Mouse (Mus musculus) right cerebral cortex, postnatal 36 days (tissue): ENCODE data around the gene Aar2.
"Not testable (repeated sequence)": the region's sequence is repeated elsewhere in the genome, so short reads cannot be mapped to it uniquely, and the experiment has no call there.

ENCODE experiments used
- DNase-seq, 2 experiments: peaks; one replicate each; pipeline ENCODE4 v3.0.0; 2022; ENCODE audit warnings: low spot score in 2 of 2, mixed read lengths in 1 of 2

Aar2 gene

GRCm38 (mm10) chr2:156547123-156547891, at the start of gene Aar2:
Gene Aar2 (plus strand): TSS chr2:156547584.
- DNase-seq, result peak in 1 of 2 experiments; percentile 60

- DNase-seq, result peak in 1 of 2 experiments; percentile 46
Observed at GRCm38 (mm10) chr2:156497915-156498314, 49.5 kb upstream of the Aar2 start.

- DNase-seq, result no peak
Observed at GRCm38 (mm10) chr2:156501025-156501424, 46.4 kb upstream of the Aar2 start.

GRCm38 (mm10) chr2:156505533-156505932, 41.9 kb upstream of the Aar2 start:
- no peak for DNase-seq

GRCm38 (mm10) chr2:156512028-156512427, 35.4 kb upstream of the Aar2 start:
- no peak for DNase-seq

GRCm38 (mm10) chr2:156512561-156512960, 34.8 kb upstream of the Aar2 start:
- no peak for DNase-seq

- DNase-seq, result no peak
Observed at GRCm38 (mm10) chr2:156515102-156515501, 32.3 kb upstream of the Aar2 start.

- DNase-seq, result peak; percentile 76 to 77
Observed at GRCm38 (mm10) chr2:156515565-156516185, 31.7 kb upstream of the Aar2 start.

- DNase-seq, result not testable (repeated sequence)
Observed at GRCm38 (mm10) chr2:156516678-156517077, 30.7 kb upstream of the Aar2 start.

- no peak for DNase-seq
Observed at GRCm38 (mm10) chr2:156518306-156518705, 29.1 kb upstream of the Aar2 start.

- DNase-seq, result no peak
Observed at GRCm38 (mm10) chr2:156519584-156519983, 27.8 kb upstream of the Aar2 start.

GRCm38 (mm10) chr2:156522994-156523393, 24.4 kb upstream of the Aar2 start:
- DNase-seq, result no peak

- no peak for DNase-seq
Observed at GRCm38 (mm10) chr2:156524078-156524477, 23.3 kb upstream of the Aar2 start.

- no peak for DNase-seq
Observed at GRCm38 (mm10) chr2:156529726-156530125, 17.7 kb upstream of the Aar2 start.

- DNase-seq, result no peak
Observed at GRCm38 (mm10) chr2:156533160-156533559, 14.2 kb upstream of the Aar2 start.

- no peak for DNase-seq
Observed at GRCm38 (mm10) chr2:156538817-156539555, 8.4 kb upstream of the Aar2 start.

- DNase-seq, result no peak
Observed at GRCm38 (mm10) chr2:156540991-156541390, 6.4 kb upstream of the Aar2 start.

- no peak for DNase-seq
Observed at GRCm38 (mm10) chr2:156542410-156542809, 5.0 kb upstream of the Aar2 start.

GRCm38 (mm10) chr2:156543804-156544203, 3.6 kb upstream of the Aar2 start:
- DNase-seq, result no peak

- DNase-seq, result no peak
Observed at GRCm38 (mm10) chr2:156552421-156552820, 5.0 kb downstream of the Aar2 start.

- DNase-seq, result no peak
Observed at GRCm38 (mm10) chr2:156561808-156562207, 14.4 kb downstream of the Aar2 start.

GRCm38 (mm10) chr2:156563557-156563956, 16.2 kb downstream of the Aar2 start:
- peak in 1 of 2 experiments; percentile 50 for DNase-seq
